Mouse (Mus musculus) midbrain, embryonic 10.5 days (tissue): ENCODE results near the gene Ppp3r2. TPM values are rescaled to one million over a fixed set of nuclear protein-coding genes. Genes with fewer than 3 reads are reported as not detected.

Source experiments
- DNase-seq: peaks from one replicate; pipeline ENCODE4 v3.0.0-alpha.2; 2017; ENCODE audit warnings: low spot score
- H3K27ac ChIP-seq: fragments of 300-500 bp; sonication (generic); replicated peaks from 2 replicates; pipeline ENCODE4 v1.5.1; 2016; ENCODE audit warnings: mild to moderate bottlenecking
- H3K27me3 ChIP-seq: fragments of 300-500 bp; sonication (generic); 2 replicates; pipeline ENCODE4 v1.6.1; 2016; ENCODE audit warnings: low read depth, mild to moderate bottlenecking; ENCODE audit not compliant: poor library complexity, severe bottlenecking
- H3K36me3 ChIP-seq: fragments of 300-500 bp; sonication (generic); 2 replicates; pipeline ENCODE4 v1.6.1; 2016; ENCODE audit warnings: mild to moderate bottlenecking, moderate library complexity
- H3K4me1 ChIP-seq: fragments of 300-500 bp; sonication (generic); 2 replicates; pipeline ENCODE4 v1.6.1; 2016
- H3K4me3 ChIP-seq: fragments of 300-500 bp; sonication (generic); 2 replicates; pipeline ENCODE4 v1.5.1; 2016; ENCODE audit warnings: mild to moderate bottlenecking, moderate library complexity
- H3K9me3 ChIP-seq: fragments of 300-500 bp; sonication (generic); replicated peaks from 2 replicates; pipeline ENCODE4 v1.6.1; 2016; ENCODE audit warnings: mild to moderate bottlenecking
- WGBS: fragments of 180-500 bp; shearing (Covaris S2); methylation state at CpG from one replicate; pipeline ENCODE4 v1.1.7; 2016; 5-methylcytosine and 5-hydroxymethylcytosine counted together
- polyA plus RNA-seq: library from polyadenylated mRNA; unstranded; fragments of >200 nt; fragmentation: Nextera tagmentation; extraction: Ambion mirVana; gene quantifications from 2 replicates; pipeline ENCODE4 v1.2.1, GENCODE M21; 2016

Ppp3r2 gene
- polyA plus RNA-seq, 1 experiment from 2014 or later = not detected

DNA sequence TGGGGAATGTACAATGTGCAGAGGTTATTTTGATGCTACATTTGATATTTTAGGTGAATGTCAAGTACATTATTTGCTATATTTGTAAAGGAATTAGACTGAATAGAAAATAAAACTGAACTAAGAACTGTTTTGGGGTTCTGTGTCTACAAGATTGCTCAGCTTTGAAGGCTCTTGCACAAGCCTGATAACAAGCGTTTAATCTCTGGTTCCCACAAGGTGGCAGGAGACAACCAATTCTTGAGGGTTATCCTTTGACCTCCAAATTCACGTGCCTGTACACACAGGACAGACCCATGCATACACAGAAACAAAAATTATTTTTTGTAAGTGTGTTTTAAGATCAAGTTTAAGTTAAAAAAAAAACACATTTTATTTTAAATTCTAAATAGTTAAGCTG is 41.9 kb downstream of the Ppp3r2 start:
- Histone ChIP-seq H3K27ac (no peak overlapping the region), H3K36me3 (peaks cover 93% of the 10 kb centered on the region), H3K4me1 (no peaks in the 10 kb centered on the region), H3K4me3 (no peak overlapping the region), H3K9me3 (no peaks in the 10 kb centered on the region), H3K27me3 (no peaks in the 10 kb centered on the region)
- 76% methylated on average over 2 of the region's 2 CpGs for WGBS
- no peak for DNase-seq

- no peak overlapping the region for H3K27ac ChIP-seq
- no peaks in the 10 kb centered on the region for H3K27me3 ChIP-seq
- no peaks in the 10 kb centered on the region for H3K9me3 ChIP-seq
- H3K4me3 ChIP-seq = no peak overlapping the region
- no peak for DNase-seq
- 95% methylated on average over 11 of the region's 11 CpGs for WGBS
- peaks cover 9% of the 10 kb centered on the region for H3K4me1 ChIP-seq
- peaks cover 87% of the 10 kb centered on the region for H3K36me3 ChIP-seq
Observed at GRCm38 (mm10) chr4:49637821-49638220, 44.0 kb downstream of the Ppp3r2 start.

DNA sequence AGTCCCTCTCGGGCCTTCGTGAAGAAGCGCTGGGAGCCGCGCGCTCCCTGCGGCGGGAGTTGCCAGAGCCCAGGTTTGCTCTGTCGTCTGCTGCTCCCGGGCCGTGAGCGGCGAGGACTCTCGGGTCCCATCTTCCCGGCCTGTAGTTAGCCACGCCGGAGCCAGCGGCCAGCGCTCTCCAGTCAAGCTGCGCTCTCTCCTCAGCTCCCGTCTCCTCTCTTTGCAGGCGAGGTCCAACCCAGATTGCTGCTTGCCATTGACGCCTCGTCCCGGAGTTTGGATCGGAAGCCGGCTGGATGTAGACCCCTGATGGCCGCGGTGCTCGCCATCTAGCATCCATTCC is 49.7 kb downstream of the Ppp3r2 start:
- under 1% methylated on average over 30 of the region's 30 CpGs for WGBS
- no peak for DNase-seq

GRCm38 (mm10) chr4:49631319-49632138 is 50.3 kb downstream of the Ppp3r2 start, which contains the start of gene Rnf20:
Gene Rnf20, plus strand, starts transcription at chr4:49632006.
- 4% methylated on average over 37 of the region's 37 CpGs for WGBS
- peaks cover 17% of the 10 kb centered on the region for H3K4me1 ChIP-seq
- H3K9me3 ChIP-seq = no peaks in the 10 kb centered on the region
- DNase-seq = peak; percentile 95
- peak within 1 kb of the TSS; percentile 81 for H3K4me3 ChIP-seq
- no peaks in the 10 kb centered on the region for H3K27me3 ChIP-seq
- peaks cover 31% of the 10 kb centered on the region for H3K36me3 ChIP-seq
- peak within 1 kb of the TSS; percentile 90 for H3K27ac ChIP-seq

More for the DNA sequence above, 49.7 kb downstream of the Ppp3r2 start:
- Histone ChIP-seq H3K36me3 (peaks cover 37% of the 10 kb centered on the region), H3K4me1 (peaks cover 16% of the 10 kb centered on the region), H3K27ac (peak overlapping the region; percentile 90), H3K9me3 (no peaks in the 10 kb centered on the region), H3K4me3 (peak overlapping the region; percentile 81), H3K27me3 (no peaks in the 10 kb centered on the region)

DNA sequence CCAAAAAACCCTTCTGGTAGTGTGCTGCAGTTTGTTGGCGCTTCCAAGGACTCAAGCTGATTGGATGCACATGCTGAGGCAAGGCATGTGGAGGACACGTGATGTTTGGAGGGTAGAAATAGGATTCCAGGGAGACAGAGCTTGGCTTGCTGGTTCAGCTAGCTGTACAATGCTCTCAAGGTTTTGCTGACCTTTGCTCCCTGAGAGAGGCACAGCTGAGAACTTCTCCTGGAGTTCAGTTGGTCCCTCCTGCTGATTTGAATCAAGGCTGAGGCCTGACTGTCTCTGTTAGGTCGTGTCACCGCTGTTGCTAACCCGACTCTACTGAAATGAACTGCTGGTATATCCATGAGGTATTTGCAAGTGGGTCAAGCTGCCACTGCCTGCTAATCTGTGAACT is 52.9 kb downstream of the Ppp3r2 start:
- no peaks in the 10 kb centered on the region for H3K27me3 ChIP-seq
- peaks cover 20% of the 10 kb centered on the region for H3K4me1 ChIP-seq
- H3K4me3 ChIP-seq = no peak overlapping the region
- 81% methylated on average over 5 of the region's 5 CpGs for WGBS
- peaks cover 6% of the 10 kb centered on the region for H3K36me3 ChIP-seq
- H3K9me3 ChIP-seq = no peaks in the 10 kb centered on the region
- no peak overlapping the region for H3K27ac ChIP-seq
- DNase-seq = no peak

Other genes with a start within 250 kb of the Ppp3r2 start
- gene Acnat1, start 208.1 kb downstream of the Ppp3r2 start, polyA plus RNA-seq = not detected in 2 replicates
- 0.14 and 0.16 TPM in 2 replicates for gene Baat, start 175.5 kb downstream of the Ppp3r2 start, polyA plus RNA-seq
- 85.6 and 86.3 TPM in 2 replicates for gene Mrpl50, start 160.9 kb downstream of the Ppp3r2 start, polyA plus RNA-seq
- 11.6 and 12.3 TPM in 2 replicates for gene Zfp189, start 160.8 kb downstream of the Ppp3r2 start, polyA plus RNA-seq
- gene Aldob, start 132.5 kb downstream of the Ppp3r2 start, polyA plus RNA-seq = not detected in 2 replicates
- 16.0 and 17.8 TPM in 2 replicates for gene Tmem246, start 84.1 kb downstream of the Ppp3r2 start, polyA plus RNA-seq
- gene Rnf20, start 50.0 kb downstream of the Ppp3r2 start, polyA plus RNA-seq = 49.7 and 53.9 TPM in 2 replicates
- gene Grin3a, start 163.7 kb upstream of the Ppp3r2 start, polyA plus RNA-seq = 0.21 and 0.31 TPM in 2 replicates